ENCODE assay signal across 8 mouse cellular contexts in genomic region chr7:114414421-114415335, GRCm38 (mm10). TPM values are rescaled to one million over a fixed set of nuclear protein-coding genes. Genes with fewer than 3 reads are reported as not detected.
DNase-seq lines count a peak whose midpoint lies in the region; ATAC-seq lines count a peak whose summit lies in the region.

TSS of gene Pde3b (plus strand) at chr7:114415281.

- peak; percentile 73 to 75 for DNase-seq in B cell, adult 2 months
- DNase-seq in adrenal gland, postnatal 25 days, result peak; percentile 73
- DNase-seq in liver, embryonic 11.5 days (ENCODE audit: low spot score), result no peak

- H3K27ac ChIP-seq in embryonic facial prominence, embryonic 15.5 days (replicated peaks), result peak within 1 kb of the TSS; percentile 79
- H3K27ac ChIP-seq in heart, embryonic 12.5 days (ENCODE audit: poor library complexity, severe bottlenecking), result peak within 1 kb of the TSS; percentile 44
- peak within 1 kb of the TSS; percentile 75; the same call in 1 of the 2 replicates for H3K27ac ChIP-seq in kidney, embryonic 16.5 days (ENCODE audit: low read length)
- peak within 1 kb of the TSS; percentile 79 for H3K27ac ChIP-seq in liver, embryonic 11.5 days (ENCODE audit: low read depth, low read length)
- H3K27ac ChIP-seq in stomach, embryonic 15.5 days, result peak within 1 kb of the TSS; percentile 88

- H3K9ac ChIP-seq in embryonic facial prominence, embryonic 15.5 days, result peak within 1 kb of the TSS; percentile 64
- peak within 1 kb of the TSS; percentile 94 for H3K9ac ChIP-seq in heart, embryonic 12.5 days
- H3K9ac ChIP-seq in kidney, embryonic 16.5 days (replicated peaks; ENCODE audit: low read length), result peak within 1 kb of the TSS; percentile 77
- peak within 1 kb of the TSS; percentile 88 for H3K9ac ChIP-seq in liver, embryonic 11.5 days (ENCODE audit: low read depth, low read length)
- H3K9ac ChIP-seq in stomach, embryonic 15.5 days, result peak within 1 kb of the TSS; percentile 72

- 0 out of 2 replicates have a peak, but pooled peaks cover 7% of the 10 kb centered on the region for H3K4me1 ChIP-seq in embryonic facial prominence, embryonic 15.5 days
- H3K4me1 ChIP-seq in heart, embryonic 12.5 days (replicated peaks), result peaks cover 8% of the 10 kb centered on the region; the same call in 1 of the 2 replicates
- H3K4me1 ChIP-seq in kidney, embryonic 16.5 days (ENCODE audit: insufficient read depth, low read length), result peaks cover 16% of the 10 kb centered on the region
- peaks cover 8% of the 10 kb centered on the region for H3K4me1 ChIP-seq in liver, embryonic 11.5 days (replicated peaks; ENCODE audit: control insufficient read depth, insufficient read depth, low read length)
- peaks cover 3% of the 10 kb centered on the region; the same call in 1 of the 2 replicates for H3K4me1 ChIP-seq in stomach, embryonic 15.5 days

- H3K36me3 ChIP-seq in embryonic facial prominence, embryonic 15.5 days, result no peaks in the 10 kb centered on the region
- no peaks in the 10 kb centered on the region for H3K36me3 ChIP-seq in heart, embryonic 12.5 days
- no peaks in the 10 kb centered on the region for H3K36me3 ChIP-seq in kidney, embryonic 16.5 days (ENCODE audit: insufficient read depth, low read length)
- H3K36me3 ChIP-seq in liver, embryonic 11.5 days (ENCODE audit: control insufficient read depth, insufficient read depth, low read length), result no peaks in the 10 kb centered on the region
- no peaks in the 10 kb centered on the region for H3K36me3 ChIP-seq in stomach, embryonic 15.5 days

- peak within 1 kb of the TSS; percentile 97 for H3K4me2 ChIP-seq in embryonic facial prominence, embryonic 15.5 days (replicated peaks)
- H3K4me2 ChIP-seq in heart, embryonic 12.5 days, result peak within 1 kb of the TSS; percentile 98
- peak within 1 kb of the TSS; percentile 71 for H3K4me2 ChIP-seq in kidney, embryonic 16.5 days (replicated peaks; ENCODE audit: low read depth, low read length)
- H3K4me2 ChIP-seq in liver, embryonic 11.5 days, result peak within 1 kb of the TSS; percentile 97
- H3K4me2 ChIP-seq in stomach, embryonic 15.5 days, result peak within 1 kb of the TSS; percentile 90

- peak within 1 kb of the TSS; percentile 80 for H3K4me3 ChIP-seq in embryonic facial prominence, embryonic 15.5 days (replicated peaks)
- H3K4me3 ChIP-seq in heart, embryonic 12.5 days, result peak within 1 kb of the TSS; percentile 95
- peak within 1 kb of the TSS; percentile 68 for H3K4me3 ChIP-seq in kidney, embryonic 16.5 days (ENCODE audit: low read length)
- H3K4me3 ChIP-seq in liver, embryonic 11.5 days (ENCODE audit: low read depth, low read length), result peak within 1 kb of the TSS; percentile 88
- peak within 1 kb of the TSS; percentile 72 for H3K4me3 ChIP-seq in stomach, embryonic 15.5 days (replicated peaks)

- ATAC-seq in embryonic facial prominence, embryonic 15.5 days (ENCODE audit: insufficient number of reproducible peaks, low FRiP score, low TSS enrichment, low read depth), result peak; percentile 89
- ATAC-seq in heart, embryonic 12.5 days (ENCODE audit: insufficient number of reproducible peaks, low FRiP score), result peak; percentile 92
- peak; percentile 89 for ATAC-seq in kidney, embryonic 16.5 days (ENCODE audit: low FRiP score, low TSS enrichment)
- peak; percentile 79 for ATAC-seq in liver, embryonic 11.5 days (replicated peaks; ENCODE audit: low FRiP score)
- ATAC-seq in monocyte, adult 5-6 weeks (replicated peaks; ENCODE audit: insufficient number of reproducible peaks, low FRiP score, low TSS enrichment, poor library complexity, severe bottlenecking), result peak; percentile 49
- ATAC-seq in stomach, embryonic 15.5 days (ENCODE audit: insufficient read depth, low FRiP score, low read depth), result peak; percentile 91

- H3K27me3 ChIP-seq in embryonic facial prominence, embryonic 15.5 days, result no peaks in the 10 kb centered on the region
- no peaks in the 10 kb centered on the region for H3K27me3 ChIP-seq in heart, embryonic 12.5 days (replicated peaks)
- no peaks in the 10 kb centered on the region for H3K27me3 ChIP-seq in kidney, embryonic 16.5 days (ENCODE audit: insufficient read depth, low read length)
- 0 out of 2 replicates have a peak, but pooled peaks cover 2% of the 10 kb centered on the region for H3K27me3 ChIP-seq in liver, embryonic 11.5 days (replicated peaks; ENCODE audit: control insufficient read depth, insufficient read depth, low read length)
- no peaks in the 10 kb centered on the region for H3K27me3 ChIP-seq in stomach, embryonic 15.5 days (replicated peaks)

- no peaks in the 10 kb centered on the region for H3K9me3 ChIP-seq in embryonic facial prominence, embryonic 15.5 days (replicated peaks)
- no peaks in the 10 kb centered on the region for H3K9me3 ChIP-seq in heart, embryonic 12.5 days (replicated peaks)
- H3K9me3 ChIP-seq in kidney, embryonic 16.5 days (ENCODE audit: low read length), result 0 out of 2 replicates have a peak, but pooled peaks cover 3% of the 10 kb centered on the region
- H3K9me3 ChIP-seq in liver, embryonic 11.5 days (ENCODE audit: control insufficient read depth, low read length), result no peaks in the 10 kb centered on the region
- H3K9me3 ChIP-seq in stomach, embryonic 15.5 days, result no peaks in the 10 kb centered on the region

- WGBS in embryonic facial prominence, embryonic 15.5 days, result 2% methylated on average over 47 of the region's 70 CpGs
- 2% methylated on average over 61 of the region's 70 CpGs for WGBS in heart, embryonic 12.5 days
- WGBS in kidney, embryonic 16.5 days, result 2% methylated on average over 58 of the region's 70 CpGs
- WGBS in liver, embryonic 11.5 days, result 2% methylated on average over 65 of the region's 70 CpGs
- WGBS in stomach, embryonic 15.5 days, result 3% methylated on average over 53 of the region's 70 CpGs

RNA-seq across cellular contexts. Expression of gene Pde3b, which starts in this region (rescaled TPM):
- 22.9 and 33.1 TPM in 2 replicates for total RNA-seq in adrenal gland, postnatal 25 days (2021)
- 3.9 and 4.5 TPM in 2 replicates for polyA plus RNA-seq in embryonic facial prominence, embryonic 15.5 days (2015; fragmentation: Nextera tagmentation; extraction: Ambion mirVana)
- 7.3 and 8.6 TPM in 2 replicates for polyA plus RNA-seq in heart, embryonic 12.5 days (2016; fragmentation: Nextera tagmentation; extraction: Ambion mirVana)
- polyA plus RNA-seq in kidney, embryonic 16.5 days (2015; fragmentation: Nextera tagmentation; extraction: Ambion mirVana), result 3.2 and 3.5 TPM in 2 replicates
- 6.2 and 7.4 TPM in 2 replicates for polyA plus RNA-seq in liver, embryonic 11.5 days (2014; fragmentation: Nextera tagmentation; extraction: Ambion mirVana)
- total RNA-seq in monocyte, adult 5-6 weeks (2017), result 58.9 to 108 TPM (median 74.6 TPM) in 3 replicates
- 4.2 and 5.3 TPM in 2 replicates for polyA plus RNA-seq in stomach, embryonic 15.5 days (2015; fragmentation: Nextera tagmentation; extraction: Ambion mirVana)
